Mouse (Mus musculus) forebrain, embryonic 13.5 days (tissue): ENCODE results near the gene Slc9a2. TPM values are rescaled to one million over a fixed set of nuclear protein-coding genes. Genes with fewer than 3 reads are reported as not detected.
"Not testable (repeated sequence)": the region's sequence is repeated elsewhere in the genome, so short reads cannot be mapped to it uniquely, and the experiment has no call there.

Source experiments
- ATAC-seq: fragments of 200-750 bp; cut with Nextera tagmentation; 2 replicates; pipeline ENCODE4 v1.8.0; 2017
- H3K27ac ChIP-seq: fragments of 300-500 bp; sonication (generic); 2 replicates; pipeline ENCODE4 v1.5.1; 2015; ENCODE audit warnings: inconsistent platforms, mild to moderate bottlenecking, moderate library complexity
- H3K27me3 ChIP-seq: fragments of 300-500 bp; sonication (generic); 2 replicates; pipeline ENCODE4 v1.6.1; 2015; ENCODE audit warnings: mild to moderate bottlenecking, inconsistent platforms
- H3K36me3 ChIP-seq: fragments of 300-500 bp; sonication (generic); 2 replicates; pipeline ENCODE4 v1.6.1; 2015; ENCODE audit warnings: mild to moderate bottlenecking, inconsistent platforms; ENCODE audit not compliant: poor library complexity, severe bottlenecking
- H3K4me1 ChIP-seq: fragments of 300-500 bp; sonication (generic); 2 replicates; pipeline ENCODE4 v1.6.1; 2015; ENCODE audit warnings: inconsistent platforms
- H3K4me2 ChIP-seq: fragments of 300-500 bp; sonication (generic); 2 replicates; pipeline ENCODE4 v1.6.1; 2015; ENCODE audit warnings: inconsistent platforms, mild to moderate bottlenecking, moderate library complexity
- H3K4me3 ChIP-seq: fragments of 300-500 bp; sonication (generic); 2 replicates; pipeline ENCODE4 v1.5.1; 2015; ENCODE audit warnings: mild to moderate bottlenecking, inconsistent platforms
- H3K9ac ChIP-seq: fragments of 300-500 bp; sonication (generic); 2 replicates; pipeline ENCODE4 v1.6.1; 2015; ENCODE audit warnings: mild to moderate bottlenecking, inconsistent platforms
- H3K9me3 ChIP-seq: fragments of 300-500 bp; sonication (generic); replicated peaks from 2 replicates; pipeline ENCODE4 v1.6.1; 2016; ENCODE audit warnings: inconsistent platforms
- WGBS: fragments of 180-500 bp; shearing (Covaris S2); methylation state at CpG from one replicate; pipeline ENCODE4 v1.1.7; 2015; 5-methylcytosine and 5-hydroxymethylcytosine counted together
- polyA plus RNA-seq: library from polyadenylated mRNA; unstranded; fragments of >200 nt; fragmentation: Nextera tagmentation; extraction: Ambion mirVana; gene quantifications from 2 replicates; pipeline ENCODE4 v1.2.1, GENCODE M21; 2015

The Slc9a2 gene
- polyA plus RNA-seq, 1 experiment from 2014 or later = 0.04 TPM

GRCm38 (mm10) chr1:40728636-40729035 is 48.3 kb downstream of the Slc9a2 start:
- Histone ChIP-seq H3K4me1 (no peaks in the 10 kb centered on the region), H3K4me3 (no peak overlapping the region), H3K27ac (no peak overlapping the region), H3K36me3 (no peaks in the 10 kb centered on the region), H3K9ac (no peak overlapping the region), H3K27me3 (no peaks in the 10 kb centered on the region), H3K4me2 (no peak overlapping the region), H3K9me3 (no peaks in the 10 kb centered on the region)
- 100% methylated on average over 1 of the region's 1 CpGs for WGBS
- no peak for ATAC-seq

GRCm38 (mm10) chr1:40737671-40738070 is 57.3 kb downstream of the Slc9a2 start:
- H3K27ac ChIP-seq = no peak overlapping the region
- ATAC-seq = no peak
- no peaks in the 10 kb centered on the region for H3K27me3 ChIP-seq
- no peaks in the 10 kb centered on the region for H3K4me1 ChIP-seq
- no peak overlapping the region for H3K9ac ChIP-seq
- H3K4me3 ChIP-seq = no peak overlapping the region
- no peak overlapping the region for H3K4me2 ChIP-seq
- H3K36me3 ChIP-seq = no peaks in the 10 kb centered on the region
- H3K9me3 ChIP-seq = no peaks in the 10 kb centered on the region
- 89% methylated on average over 8 of the region's 8 CpGs for WGBS

- H3K4me1 ChIP-seq, H3K4me3 ChIP-seq, H3K9me3 ChIP-seq, ATAC-seq, H3K27me3 ChIP-seq, H3K4me2 ChIP-seq, H3K36me3 ChIP-seq, H3K27ac ChIP-seq, H3K9ac ChIP-seq: not testable (repeated sequence)
- WGBS = 94% methylated on average over 9 of the region's 9 CpGs
These were observed 57.9 kb downstream of the Slc9a2 start for GRCm38 (mm10) chr1:40738246-40738645.

GRCm38 (mm10) chr1:40740739-40741138 is 60.4 kb downstream of the Slc9a2 start:
- no peak overlapping the region for H3K9ac ChIP-seq
- H3K4me1 ChIP-seq = no peaks in the 10 kb centered on the region
- H3K27ac ChIP-seq = no peak overlapping the region
- no peak overlapping the region for H3K4me3 ChIP-seq
- 95% methylated on average over 2 of the region's 2 CpGs for WGBS
- no peaks in the 10 kb centered on the region for H3K9me3 ChIP-seq
- no peaks in the 10 kb centered on the region for H3K36me3 ChIP-seq
- H3K27me3 ChIP-seq = no peaks in the 10 kb centered on the region
- no peak for ATAC-seq
- H3K4me2 ChIP-seq = no peak overlapping the region

GRCm38 (mm10) chr1:40746089-40746488 is 65.7 kb downstream of the Slc9a2 start:
- H3K27ac ChIP-seq = no peak overlapping the region
- 86% methylated on average over 5 of the region's 5 CpGs for WGBS
- no peak overlapping the region for H3K4me3 ChIP-seq
- no peaks in the 10 kb centered on the region for H3K4me1 ChIP-seq
- no peaks in the 10 kb centered on the region for H3K27me3 ChIP-seq
- no peak overlapping the region for H3K4me2 ChIP-seq
- no peak overlapping the region for H3K9ac ChIP-seq
- H3K9me3 ChIP-seq = no peaks in the 10 kb centered on the region
- no peaks in the 10 kb centered on the region for H3K36me3 ChIP-seq
- no peak for ATAC-seq

- H3K4me3 ChIP-seq = no peak overlapping the region
- no peaks in the 10 kb centered on the region for H3K27me3 ChIP-seq
- 91% methylated on average over 6 of the region's 6 CpGs for WGBS
- no peak for ATAC-seq
- no peak overlapping the region for H3K9ac ChIP-seq
- no peaks in the 10 kb centered on the region for H3K9me3 ChIP-seq
- no peaks in the 10 kb centered on the region for H3K36me3 ChIP-seq
- no peak overlapping the region for H3K4me2 ChIP-seq
- no peaks in the 10 kb centered on the region; the same call in 1 of the 2 replicates for H3K4me1 ChIP-seq
- no peak overlapping the region for H3K27ac ChIP-seq
These were observed 79.5 kb downstream of the Slc9a2 start for GRCm38 (mm10) chr1:40759751-40760445.

- Histone ChIP-seq H3K36me3 (no peaks in the 10 kb centered on the region), H3K27ac (no peak overlapping the region), H3K4me3 (no peak overlapping the region), H3K27me3 (no peaks in the 10 kb centered on the region), H3K9me3 (no peaks in the 10 kb centered on the region), H3K4me2 (no peak overlapping the region), H3K4me1 (no peaks in the 10 kb centered on the region; the same call in 1 of the 2 replicates), H3K9ac (no peak overlapping the region)
- WGBS = 67% methylated on average over 1 of the region's 1 CpGs
- ATAC-seq = no peak
These were observed 83.7 kb downstream of the Slc9a2 start for GRCm38 (mm10) chr1:40764042-40764441.

GRCm38 (mm10) chr1:40764701-40765275 is 84.4 kb downstream of the Slc9a2 start:
- Histone ChIP-seq H3K36me3 (no peaks in the 10 kb centered on the region), H3K9me3 (no peaks in the 10 kb centered on the region), H3K4me2 (no peak overlapping the region), H3K4me3 (no peak overlapping the region), H3K9ac (no peak overlapping the region), H3K27me3 (no peaks in the 10 kb centered on the region), H3K27ac (no peak overlapping the region), H3K4me1 (no peaks in the 10 kb centered on the region; the same call in 1 of the 2 replicates)
- WGBS = 93% methylated on average over 15 of the region's 15 CpGs
- ATAC-seq = no peak

- WGBS = 88% methylated on average over 12 of the region's 12 CpGs
- H3K9ac ChIP-seq = no peak overlapping the region
- no peak for ATAC-seq
These were observed 85.1 kb downstream of the Slc9a2 start for GRCm38 (mm10) chr1:40765521-40765920.

GRCm38 (mm10) chr1:40767588-40767987 is 87.2 kb downstream of the Slc9a2 start:
- no peaks in the 10 kb centered on the region for H3K27me3 ChIP-seq
- H3K4me3 ChIP-seq = no peak overlapping the region
- H3K4me1 ChIP-seq = no peaks in the 10 kb centered on the region; the same call in 1 of the 2 replicates
- H3K27ac ChIP-seq = no peak overlapping the region
- no peaks in the 10 kb centered on the region for H3K36me3 ChIP-seq
- ATAC-seq = no peak
- H3K9me3 ChIP-seq = no peaks in the 10 kb centered on the region
- H3K9ac ChIP-seq = no peak overlapping the region
- H3K4me2 ChIP-seq = no peak overlapping the region
- 86% methylated on average over 18 of the region's 18 CpGs for WGBS

More at GRCm38 (mm10) chr1:40765521-40765920, 85.1 kb downstream of the Slc9a2 start:
- H3K36me3 ChIP-seq = no peaks in the 10 kb centered on the region
- H3K9me3 ChIP-seq = no peaks in the 10 kb centered on the region
- no peaks in the 10 kb centered on the region; the same call in 1 of the 2 replicates for H3K4me1 ChIP-seq
- no peak overlapping the region for H3K4me3 ChIP-seq
- H3K27ac ChIP-seq = no peak overlapping the region
- H3K27me3 ChIP-seq = no peaks in the 10 kb centered on the region
- H3K4me2 ChIP-seq = no peak overlapping the region

- WGBS = 34% methylated on average over 6 of the region's 6 CpGs
- no peak for ATAC-seq
- Histone ChIP-seq H3K9ac (no peak overlapping the region), H3K36me3 (0 out of 2 replicates have a peak, but pooled peaks cover under 1% of the 10 kb centered on the region), H3K4me3 (no peak overlapping the region), H3K4me1 (no peaks in the 10 kb centered on the region; the same call in 1 of the 2 replicates), H3K27me3 (no peaks in the 10 kb centered on the region), H3K9me3 (no peaks in the 10 kb centered on the region), H3K4me2 (no peak overlapping the region), H3K27ac (no peak overlapping the region)
These were observed 88.2 kb downstream of the Slc9a2 start for GRCm38 (mm10) chr1:40768606-40769005.

- ATAC-seq = no peak
- H3K9me3 ChIP-seq = no peaks in the 10 kb centered on the region
- no peaks in the 10 kb centered on the region for H3K27me3 ChIP-seq
- H3K4me1 ChIP-seq = no peaks in the 10 kb centered on the region
- no peak overlapping the region for H3K9ac ChIP-seq
- H3K4me3 ChIP-seq = no peak overlapping the region
- no peak overlapping the region for H3K27ac ChIP-seq
- no peak overlapping the region for H3K4me2 ChIP-seq
- 0 out of 2 replicates have a peak, but pooled peaks cover 8% of the 10 kb centered on the region for H3K36me3 ChIP-seq
- WGBS = 44% methylated on average over 4 of the region's 4 CpGs
These were observed 89.0 kb downstream of the Slc9a2 start for GRCm38 (mm10) chr1:40769331-40769894.
